Mouse (Mus musculus) MEL (cell line): Measurements from ENCODE around the gene Il2rg. TPM values are rescaled to one million over a fixed set of nuclear protein-coding genes. Genes with fewer than 3 reads are reported as not detected.

ENCODE experiments used
- DNase-seq: peaks from one replicate; pipeline ENCODE4 v3.0.0; 2011; ENCODE audit warnings: low read depth, low spot score
- H3K27ac ChIP-seq: 2 replicates; pipeline ENCODE4 v1.5.1; 2012; ENCODE audit warnings: low read depth, mild to moderate bottlenecking, control low read depth, low read length, moderate library complexity; ENCODE audit not compliant: control insufficient read depth
- H3K27me3 ChIP-seq, 2 experiments: fragments of 150-350 bp in 1 of 2; sonication (generic) in 1 of 2; 2 replicates each; pipeline ENCODE4 v1.6.1; 2012; ENCODE audit warnings: low read length in 2 of 2, mild to moderate bottlenecking in 2 of 2, improper control_type of control experiment in 1 of 2, moderate library complexity in 1 of 2; ENCODE audit not compliant: insufficient read depth in 2 of 2, control insufficient read depth in 1 of 2
- H3K36me3 ChIP-seq, 2 experiments: 2 replicates each; pipeline ENCODE4 v1.6.1; 2012 to 2014; ENCODE audit warnings: low read length in 2 of 2, improper control_type of control experiment in 1 of 2, inconsistent platforms in 1 of 2, mild to moderate bottlenecking in 1 of 2; ENCODE audit not compliant: insufficient read depth in 2 of 2, control insufficient read depth in 1 of 2
- H3K4me1 ChIP-seq, 2 experiments: fragments of 150-350 bp in 1 of 2; sonication (generic) in 1 of 2; 2 replicates each; pipeline ENCODE4 v1.6.1; 2012; ENCODE audit warnings: low read length in 2 of 2, improper control_type of control experiment in 1 of 2, mild to moderate bottlenecking in 1 of 2; ENCODE audit not compliant: insufficient read depth in 2 of 2, control insufficient read depth in 1 of 2
- H3K4me3 ChIP-seq, 2 experiments: fragments of 150-350 bp in 1 of 2; sonication (generic) in 1 of 2; 2 replicates each; pipeline ENCODE4 v1.5.1; 2012; ENCODE audit warnings: low read depth in 2 of 2, low read length in 2 of 2, mild to moderate bottlenecking in 2 of 2, moderate library complexity in 2 of 2, control low read depth in 1 of 2, improper control_type of control experiment in 1 of 2; ENCODE audit not compliant: control insufficient read depth in 1 of 2, insufficient read depth in 1 of 2
- H3K79me2 ChIP-seq: 2 replicates; pipeline ENCODE4 v1.6.1; 2012; ENCODE audit warnings: mild to moderate bottlenecking, low read length, moderate library complexity; ENCODE audit not compliant: control insufficient read depth, poor library complexity, insufficient read depth
- H3K9ac ChIP-seq: 2 replicates; pipeline ENCODE4 v1.6.1; 2012; ENCODE audit warnings: low read depth, mild to moderate bottlenecking, control low read depth, low read length, moderate library complexity; ENCODE audit not compliant: control insufficient read depth, poor library complexity, severe bottlenecking
- H3K9me3 ChIP-seq: fragments of 150-350 bp; sonication (generic); replicated peaks from 2 replicates; pipeline ENCODE4 v1.6.1; 2012; ENCODE audit warnings: mild to moderate bottlenecking, low read length, improper control_type of control experiment, moderate library complexity; ENCODE audit not compliant: insufficient read depth
- BHLHE40 ChIP-seq: IDR thresholded peaks from 2 replicates; pipeline ENCODE4 v1.6.1; 2012; ENCODE audit warnings: low read depth, mild to moderate bottlenecking, inconsistent platforms, low read length, improper control_type of control experiment, borderline replicate concordance
- CHD2 ChIP-seq: IDR thresholded peaks from 2 replicates; pipeline ENCODE4 v1.6.1; 2011; ENCODE audit warnings: low read length, improper control_type of control experiment
- CTCF ChIP-seq, 3 experiments: IDR thresholded peaks in 2 of 3; conservative IDR thresholded peaks in 1 of 3; 2 replicates each; pipeline ENCODE4 v1.5.1; 2011 to 2012; ENCODE audit warnings: low read length in 3 of 3, low read depth in 2 of 3, mild to moderate bottlenecking in 2 of 3, improper control_type of control experiment in 1 of 3, inconsistent platforms in 1 of 3, mixed read lengths in 1 of 3, moderate library complexity in 1 of 3; ENCODE audit not compliant: control insufficient read depth in 1 of 3, insufficient read depth in 1 of 3, poor library complexity in 1 of 3, severe bottlenecking in 1 of 3
- E2F4 ChIP-seq: IDR thresholded peaks from 2 replicates; pipeline ENCODE4 v1.6.1; 2011; ENCODE audit warnings: low read depth, low read length, improper control_type of control experiment, borderline replicate concordance
- EP300 ChIP-seq, 2 experiments: IDR thresholded peaks; 2 replicates each; pipeline ENCODE4 v1.6.1; 2011; ENCODE audit warnings: improper control_type of control experiment in 2 of 2, low read length in 2 of 2, low read depth in 1 of 2, mild to moderate bottlenecking in 1 of 2
- ETS1 ChIP-seq: IDR thresholded peaks from 2 replicates; pipeline ENCODE4 v1.6.1; 2012; ENCODE audit warnings: low read depth, mild to moderate bottlenecking, inconsistent platforms, low read length, improper control_type of control experiment, moderate library complexity
- GABPA ChIP-seq: IDR thresholded peaks from 2 replicates; pipeline ENCODE4 v1.6.1; 2012; ENCODE audit warnings: low read depth, mild to moderate bottlenecking, inconsistent platforms, low read length, improper control_type of control experiment, moderate library complexity
- GATA1 ChIP-seq: IDR thresholded peaks from 2 replicates; pipeline ENCODE4 v1.6.1; 2011; ENCODE audit warnings: low read depth, low read length, improper control_type of control experiment
- JUND ChIP-seq: IDR thresholded peaks from 2 replicates; pipeline ENCODE4 v1.6.1; 2011; ENCODE audit warnings: low read depth, mild to moderate bottlenecking, improper control_type of control experiment, low read length
- KAT2A ChIP-seq: conservative IDR thresholded peaks from 2 replicates; pipeline ENCODE4 v1.6.1; 2012; ENCODE audit warnings: low read depth, low read length, improper control_type of control experiment, inconsistent platforms
- MAFK ChIP-seq: IDR thresholded peaks from 2 replicates; pipeline ENCODE4 v1.6.1; 2011; ENCODE audit warnings: low read depth, mild to moderate bottlenecking, low read length, improper control_type of control experiment, borderline replicate concordance
- MAX ChIP-seq: IDR thresholded peaks from 2 replicates; pipeline ENCODE4 v1.6.1; 2011; ENCODE audit warnings: low read length, improper control_type of control experiment
- MAZ ChIP-seq: IDR thresholded peaks from 2 replicates; pipeline ENCODE4 v1.6.1; 2012; ENCODE audit warnings: low read depth, mild to moderate bottlenecking, inconsistent platforms, low read length, improper control_type of control experiment
- MEF2A ChIP-seq: IDR thresholded peaks from 2 replicates; pipeline ENCODE4 v1.6.1; 2014; ENCODE audit warnings: low read depth, mild to moderate bottlenecking, inconsistent platforms, low read length, improper control_type of control experiment; ENCODE audit not compliant: poor library complexity, insufficient replicate concordance, severe bottlenecking; ENCODE audit errors: extremely low read depth
- MXI1 ChIP-seq: IDR thresholded peaks from 2 replicates; pipeline ENCODE4 v1.6.1; 2011; ENCODE audit warnings: mild to moderate bottlenecking, low read depth, low read length, improper control_type of control experiment
- MYC ChIP-seq: IDR thresholded peaks from 2 replicates; pipeline ENCODE4 v1.6.1; 2011; ENCODE audit warnings: low read depth, mild to moderate bottlenecking, low read length, improper control_type of control experiment, moderate library complexity
- NELFE ChIP-seq: IDR thresholded peaks from 2 replicates; pipeline ENCODE4 v1.6.1; 2011; ENCODE audit warnings: low read depth, low read length, improper control_type of control experiment
- POLR2AphosphoS2 ChIP-seq: IDR thresholded peaks from 2 replicates; pipeline ENCODE4 v1.6.1; 2011; ENCODE audit warnings: low read length, improper control_type of control experiment
- POLR2AphosphoS5 ChIP-seq: IDR thresholded peaks from 2 replicates; pipeline ENCODE4 v1.6.1; 2012; ENCODE audit warnings: low read depth, borderline replicate concordance, mild to moderate bottlenecking, inconsistent platforms, low read length, moderate library complexity, mixed read lengths
- RAD21 ChIP-seq: IDR thresholded peaks from 2 replicates; pipeline ENCODE4 v1.6.1; 2011; ENCODE audit warnings: mild to moderate bottlenecking, low read depth, low read length, improper control_type of control experiment
- RCOR1 ChIP-seq: IDR thresholded peaks from 2 replicates; pipeline ENCODE4 v1.6.1; 2012; ENCODE audit warnings: low read depth, mild to moderate bottlenecking, inconsistent platforms, low read length, improper control_type of control experiment
- SIN3A ChIP-seq: IDR thresholded peaks from 2 replicates; pipeline ENCODE4 v1.6.1; 2012; ENCODE audit warnings: low read length, improper control_type of control experiment, inconsistent platforms
- TAL1 ChIP-seq: IDR thresholded peaks from 2 replicates; pipeline ENCODE4 v1.6.1; 2012; ENCODE audit warnings: mild to moderate bottlenecking, inconsistent platforms, low read length, moderate library complexity, mixed read lengths
- TBP ChIP-seq: IDR thresholded peaks from 2 replicates; pipeline ENCODE4 v1.8.0; 2011; ENCODE audit warnings: low read depth, low read length, improper control_type of control experiment
- TCF12 ChIP-seq: IDR thresholded peaks from 2 replicates; pipeline ENCODE4 v1.6.1; 2014; ENCODE audit warnings: low read depth, mild to moderate bottlenecking, inconsistent platforms, low read length, improper control_type of control experiment, moderate library complexity
- USF1 ChIP-seq: IDR thresholded peaks from 2 replicates; pipeline ENCODE4 v1.6.1; 2014; ENCODE audit warnings: low read depth, mild to moderate bottlenecking, inconsistent platforms, low read length, improper control_type of control experiment, moderate library complexity
- USF2 ChIP-seq, 2 experiments: IDR thresholded peaks; 2 replicates each; pipeline ENCODE4 v1.6.1; 2011 to 2012; ENCODE audit warnings: improper control_type of control experiment in 2 of 2, low read length in 2 of 2, borderline replicate concordance in 1 of 2, inconsistent platforms in 1 of 2, low read depth in 1 of 2, mild to moderate bottlenecking in 1 of 2; ENCODE audit not compliant: insufficient read depth in 1 of 2
- ZC3H11A ChIP-seq: IDR thresholded peaks from 2 replicates; pipeline ENCODE4 v1.6.1; 2012; ENCODE audit warnings: low read depth, mild to moderate bottlenecking, inconsistent platforms, low read length, improper control_type of control experiment
- ZKSCAN1 ChIP-seq: IDR thresholded peaks from 2 replicates; pipeline ENCODE4 v1.6.1; 2012; ENCODE audit warnings: low read depth, mild to moderate bottlenecking, inconsistent platforms, low read length, improper control_type of control experiment, moderate library complexity
- ZNF384 ChIP-seq: IDR thresholded peaks from 2 replicates; pipeline ENCODE4 v1.6.1; 2012; ENCODE audit warnings: low read depth, mild to moderate bottlenecking, inconsistent platforms, low read length, improper control_type of control experiment
- polyA plus RNA-seq, 2 experiments: library from polyadenylated mRNA; stranded (reverse) in 1 of 2; unstranded in 1 of 2; fragments of >175 nt in 1 of 2; fragments of >200 nt in 1 of 2; gene quantifications; 2 replicates each; pipeline versions ENCODE4 v1.2.1 to v1.2.4; 2012; ENCODE audit warnings: low replicate concordance in 2 of 2, low read depth in 1 of 2; ENCODE audit not compliant: insufficient read length in 2 of 2, insufficient read depth in 1 of 2, missing spikeins in 1 of 2
- total RNA-seq: library from RNA; depleted of rRNA; stranded (reverse); fragments of 300-350 nt; gene quantifications from 2 replicates; pipeline ENCODE4 v1.2.3, GENCODE M21; 2012

Il2rg gene
- total and polyA plus RNA-seq, 3 experiments: 1.6 to 3.5 TPM; not detected in 1

DNA sequence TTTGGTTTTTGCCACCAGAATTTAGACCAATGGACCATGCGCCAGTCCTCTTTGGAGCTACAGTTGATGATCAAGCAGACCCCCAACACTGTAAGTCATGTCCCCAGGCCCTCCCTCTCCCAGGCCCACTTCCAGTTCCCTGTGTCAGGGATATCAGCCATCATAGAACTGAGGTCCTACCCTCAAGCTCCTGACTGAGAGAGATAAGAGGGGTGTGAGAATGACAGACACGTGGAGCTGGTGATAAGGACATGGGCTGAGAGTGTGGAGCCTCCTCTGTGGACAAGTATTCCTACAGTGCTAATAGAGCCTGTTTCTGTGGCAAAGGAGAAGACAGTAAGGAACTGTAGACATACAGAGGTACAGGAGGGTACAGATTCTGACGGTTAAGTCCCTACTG, 19.5 kb upstream of the Il2rg start:
- Histone ChIP-seq H3K9me3 (no peaks in the 10 kb centered on the region), H3K27ac (peak overlapping the region; percentile 86), H3K36me3 (peaks cover 13 to 36% of the 10 kb centered on the region in 2 experiments), H3K79me2 (no peaks in the 10 kb centered on the region), H3K9ac (no peak overlapping the region), H3K27me3 (no peaks in the 10 kb centered on the region), H3K4me3 (no peak overlapping the region), H3K4me1 (peaks cover 23 to 30% of the 10 kb centered on the region in 2 experiments)
- peak; percentile 85 for DNase-seq
- TF ChIP-seq BHLHE40 (peak; percentile 87; the same call in 1 of the 2 replicates), MAX (peak; percentile 85), TAL1 (peak; percentile 97), NELFE (no peak), MAFK (no peak), SIN3A (peak; percentile 75), USF1 (peak; percentile 68), TCF12 (peak; percentile 97), RAD21 (no peak), GATA1 (peak; percentile 96), ETS1 (peak; percentile 85), RCOR1 (peak; percentile 85), MXI1 (peak; percentile 88), MYC (peak; percentile 85), CTCF (IDR thresholded peaks at IDR 0.05 in 2 of 3, conservative IDR thresholded peaks at IDR 0.05 in 1 of 3; ENCODE audit: control insufficient read depth in 1 of 3, insufficient read depth in 1 of 3, low read depth in 2 of 3, low read length in 3 of 3, poor library complexity in 1 of 3, severe bottlenecking in 1 of 3) (no peak), MAZ (peak; percentile 78; the same call in 1 of the 2 replicates), EP300 (IDR thresholded peaks at IDR 0.05; ENCODE audit: low read depth in 1 of 2, low read length in 2 of 2) (peak; percentile 90 to 93), POLR2AphosphoS5 (no peak), TBP (no peak)

- no peak overlapping the region for H3K4me3 ChIP-seq
- DNase-seq: no peak
- no peaks in the 10 kb centered on the region for H3K79me2 ChIP-seq
- H3K27ac ChIP-seq: no peak overlapping the region
- no peak for TF ChIP-seq BHLHE40
- no peak for TF ChIP-seq CHD2
- TF ChIP-seq KAT2A: no peak
- TF ChIP-seq EP300 (IDR thresholded peaks at IDR 0.05; ENCODE audit: low read depth in 1 of 2, low read length in 2 of 2): no peak
- TF ChIP-seq ZNF384: no peak
- no peak for TF ChIP-seq E2F4
- no peak for TF ChIP-seq USF2 (IDR thresholded peaks at IDR 0.05; ENCODE audit: borderline replicate concordance in 1 of 2, insufficient read depth in 1 of 2, low read depth in 1 of 2, low read length in 2 of 2)
- TF ChIP-seq RAD21: no peak
- TF ChIP-seq ZC3H11A: no peak
- no peak for TF ChIP-seq MEF2A
- no peak for TF ChIP-seq GABPA
- TF ChIP-seq POLR2AphosphoS5: no peak
- no peak for TF ChIP-seq ETS1
- no peak for TF ChIP-seq MAFK
- TF ChIP-seq ZKSCAN1: no peak
- TF ChIP-seq MYC: no peak
- no peak for TF ChIP-seq JUND
- no peak for TF ChIP-seq POLR2AphosphoS2
- peaks cover 23 to 30% of the 10 kb centered on the region in 2 experiments for H3K4me1 ChIP-seq
- peaks cover 13 to 36% of the 10 kb centered on the region in 2 experiments for H3K36me3 ChIP-seq
- no peak overlapping the region for H3K9ac ChIP-seq
- no peaks in the 10 kb centered on the region for H3K9me3 ChIP-seq
- no peaks in the 10 kb centered on the region for H3K27me3 ChIP-seq
These were observed 18.1 kb upstream of the Il2rg start for GRCm38 (mm10) chrX:101285953-101286670.
